Mouse (Mus musculus) cerebellum, postnatal 4 days (tissue): ENCODE results near the gene Nhsl2.
"Not testable (repeated sequence)": the region's sequence is repeated elsewhere in the genome, so short reads cannot be mapped to it uniquely, and the experiment has no call there.

Experiments
- DNase-seq, 2 experiments: peaks; one replicate each; pipeline ENCODE4 v3.0.0; 2022; ENCODE audit warnings: low spot score in 2 of 2, mixed read lengths in 1 of 2

The Nhsl2 gene

DNA sequence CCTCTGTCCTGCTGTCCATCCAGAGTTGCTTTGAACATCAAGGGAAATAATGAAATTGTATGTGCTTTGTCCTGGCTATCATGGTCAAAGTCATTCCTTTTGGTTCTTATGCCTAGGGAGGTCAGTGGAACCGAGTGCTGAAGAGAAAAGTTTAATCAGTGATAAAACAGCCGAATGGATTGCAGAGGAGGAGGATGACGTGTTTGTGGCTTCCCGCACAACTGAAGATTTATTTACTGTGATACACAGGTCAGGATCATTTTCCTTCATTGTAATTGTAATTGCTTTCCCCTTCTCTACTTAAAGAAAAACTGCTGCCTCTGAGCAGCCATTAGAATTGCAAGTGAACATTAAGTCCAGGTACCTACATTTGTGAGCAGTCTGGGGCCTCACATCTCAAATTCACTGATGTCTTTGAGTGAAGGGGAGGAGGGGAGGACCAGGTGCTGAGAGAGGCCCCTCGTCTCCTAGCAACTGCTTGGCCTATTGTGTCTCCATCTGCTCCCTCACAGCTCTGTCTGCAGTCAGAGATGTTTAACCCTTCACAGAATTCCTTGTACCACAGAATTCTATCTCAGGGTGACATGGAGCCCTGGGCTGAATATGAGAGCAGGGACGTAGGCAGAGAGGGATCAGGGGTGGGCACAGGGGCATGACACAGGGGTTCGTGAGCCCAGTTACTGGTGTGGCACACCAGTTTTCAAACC is 232.5 kb downstream of the Nhsl2 start:
- DNase-seq = peak in 1 of 2 experiments; percentile 26

- DNase-seq = no peak
Observed at GRCm38 (mm10) chrX:102082340-102082739, 233.2 kb downstream of the Nhsl2 start.

- DNase-seq = no peak
Observed at GRCm38 (mm10) chrX:102085798-102086443, 236.7 kb downstream of the Nhsl2 start.

GRCm38 (mm10) chrX:102090605-102091004 is 241.4 kb downstream of the Nhsl2 start:
- DNase-seq = no peak

DNA sequence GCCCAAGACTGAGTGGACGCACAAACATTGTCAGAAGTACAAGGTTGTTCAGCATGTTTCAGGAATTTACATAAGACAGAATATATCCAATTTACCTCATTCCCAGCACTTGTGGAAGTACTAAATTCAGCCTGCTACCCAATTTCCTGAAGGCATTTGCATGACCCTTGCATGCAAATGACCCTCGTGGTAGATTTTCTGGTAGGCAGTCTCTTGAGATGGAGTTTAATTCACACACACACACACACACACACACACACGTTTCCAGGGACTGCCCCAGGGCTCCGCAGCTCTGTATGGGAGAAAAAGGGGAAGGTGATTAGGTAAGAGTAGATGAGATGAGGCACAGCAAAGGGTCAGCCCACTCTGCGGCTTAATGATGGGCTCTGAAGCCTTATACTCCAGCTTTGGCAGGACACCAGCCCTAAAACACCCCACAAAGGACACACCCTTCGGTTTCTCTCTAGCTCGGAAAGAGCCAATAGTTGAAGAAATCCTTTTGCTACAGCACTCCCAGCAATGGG is 245.3 kb downstream of the Nhsl2 start:
- DNase-seq = no peak

GRCm38 (mm10) chrX:102101886-102102285 is 252.7 kb downstream of the Nhsl2 start:
- DNase-seq = no peak

- DNase-seq = not testable (repeated sequence)
Observed at GRCm38 (mm10) chrX:102103830-102104229, 254.6 kb downstream of the Nhsl2 start.

DNA sequence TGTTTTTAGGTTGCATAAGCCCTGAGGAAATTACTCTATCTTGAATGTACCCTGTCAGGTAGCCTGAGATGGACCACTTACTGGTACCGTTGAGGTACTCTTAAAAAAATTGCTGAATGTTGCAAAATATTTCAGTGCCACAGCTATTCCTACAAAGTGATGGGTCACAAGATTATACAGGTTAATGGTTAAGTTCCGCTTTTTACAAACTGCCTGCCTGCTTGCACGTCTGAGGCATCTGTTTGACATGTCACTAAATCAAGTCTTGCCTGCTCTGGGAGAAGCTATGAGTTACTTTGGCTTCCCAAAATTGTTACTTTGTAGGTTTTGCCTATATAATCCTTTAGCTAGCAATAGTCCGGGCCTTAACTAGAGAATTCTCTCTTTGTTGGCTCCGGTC is 260.2 kb downstream of the Nhsl2 start:
- DNase-seq = not testable (repeated sequence)

GRCm38 (mm10) chrX:102115676-102116075 is 266.5 kb downstream of the Nhsl2 start:
- DNase-seq = no peak

GRCm38 (mm10) chrX:102119042-102119864 is 270.1 kb downstream of the Nhsl2 start, which contains the start of gene Pin4:
Gene Pin4, plus strand, starts transcription at chrX:102119447.
- DNase-seq = peak; percentile 58 to 86

DNA sequence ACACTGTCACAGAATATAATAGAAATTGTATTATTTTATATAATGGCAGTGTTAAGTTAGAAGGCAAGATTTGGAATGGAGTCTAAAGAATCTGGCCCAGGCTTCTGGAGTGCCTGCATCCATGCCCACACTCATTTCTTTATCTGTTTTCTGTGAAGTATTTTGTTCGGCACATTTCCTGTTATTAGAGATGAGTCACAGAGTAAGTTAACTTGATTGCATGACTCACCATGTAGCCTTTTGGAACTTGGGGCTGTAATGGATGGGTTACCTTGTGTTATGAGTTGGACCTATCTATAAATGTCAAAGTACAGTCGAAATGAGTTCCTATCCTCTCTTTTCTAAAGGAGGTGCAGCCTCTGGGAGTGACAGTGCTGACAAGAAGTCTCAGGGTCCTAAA is 272.1 kb downstream of the Nhsl2 start:
- no peak for DNase-seq

DNA sequence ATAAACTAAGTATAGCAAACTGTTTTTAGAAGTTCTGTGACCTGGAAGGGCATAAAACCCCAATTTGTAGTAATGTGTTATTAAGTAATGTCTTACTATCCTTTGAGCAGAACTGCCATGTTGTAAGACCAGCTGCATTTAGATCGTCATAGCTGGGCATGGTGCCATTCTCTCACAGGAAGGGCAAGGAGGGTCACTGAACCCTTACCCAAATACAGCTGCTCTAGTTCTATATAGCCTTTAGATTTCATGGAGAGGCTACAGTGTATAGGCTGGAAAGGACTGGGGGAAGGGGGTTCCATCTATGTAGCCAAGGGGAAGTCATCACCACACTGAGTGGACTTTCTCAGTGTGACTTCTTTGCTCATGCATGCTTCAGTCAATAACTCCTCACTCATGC is 292.0 kb downstream of the Nhsl2 start:
- no peak for DNase-seq
